Mouse (Mus musculus): ENCODE measurements around the gene Tmem135. TPM values are rescaled to one million over a fixed set of nuclear protein-coding genes. Genes with fewer than 3 reads are reported as not detected.

The Tmem135 gene
- polyA plus RNA-seq, 1 experiment from 2014 or later: 54.6 TPM

DNA sequence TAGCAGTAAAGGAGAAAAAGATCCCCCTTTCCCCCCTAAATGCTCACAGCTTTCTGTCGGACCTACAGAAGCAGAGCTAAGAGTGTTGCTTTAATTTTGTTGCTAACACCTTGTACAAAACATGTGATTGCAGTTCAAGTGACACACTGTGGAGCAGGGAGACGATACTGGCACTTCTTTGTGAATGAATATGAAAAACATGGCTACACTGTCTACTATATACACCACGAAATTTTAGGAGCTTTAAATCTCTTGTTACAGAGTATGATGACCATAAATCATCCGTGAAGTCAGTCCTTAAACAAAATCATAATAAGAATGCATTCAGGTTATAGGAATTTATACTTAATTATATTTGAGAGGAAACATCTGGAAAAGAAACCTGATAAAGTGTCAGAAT, 247.4 kb downstream of the Tmem135 start:
- Histone ChIP-seq H3K27ac (ENCODE audit: low read length) (no peak overlapping the region), H3K27me3 (replicated peaks; ENCODE audit: control insufficient read depth, insufficient read depth, low read length) (no peaks in the 10 kb centered on the region), H3K4me1 (ENCODE audit: control insufficient read depth, insufficient read depth, low read length) (no peaks in the 10 kb centered on the region), H3K9ac (ENCODE audit: low read depth, low read length) (no peak overlapping the region), H3K9me3 (ENCODE audit: control insufficient read depth, low read length) (no peaks in the 10 kb centered on the region), H3K4me3 (ENCODE audit: low read length) (no peak overlapping the region), H3K36me3 (ENCODE audit: control insufficient read depth, insufficient read depth, low read length) (no peaks in the 10 kb centered on the region), H3K4me2 (ENCODE audit: low read depth, low read length) (no peak overlapping the region)
- ATAC-seq: no peak
- 72% methylated on average over 4 of the region's 4 CpGs for WGBS

DNA sequence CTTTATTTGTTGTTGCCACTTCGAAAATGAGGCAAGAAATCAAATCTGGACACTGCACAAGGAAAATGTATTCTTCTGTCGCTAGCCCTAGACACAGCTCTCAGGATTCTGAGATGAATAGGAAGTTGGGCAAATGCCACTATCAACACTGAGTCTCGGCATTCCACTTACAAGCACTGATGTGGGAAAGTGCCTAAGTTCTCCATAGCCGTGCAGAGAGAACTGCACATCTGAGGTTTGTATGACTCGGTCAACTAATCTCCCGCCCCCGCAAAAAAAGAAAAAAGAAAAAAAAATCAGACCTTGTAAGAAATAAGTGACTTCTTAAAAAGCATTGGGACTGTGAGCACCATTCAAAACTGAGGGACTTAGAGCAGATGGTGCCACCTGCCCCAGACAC, 248.3 kb downstream of the Tmem135 start:
- Histone ChIP-seq H3K36me3 (ENCODE audit: control insufficient read depth, insufficient read depth, low read length) (no peaks in the 10 kb centered on the region), H3K4me3 (ENCODE audit: low read length) (no peak overlapping the region), H3K4me1 (ENCODE audit: control insufficient read depth, insufficient read depth, low read length) (no peaks in the 10 kb centered on the region), H3K9me3 (ENCODE audit: control insufficient read depth, low read length) (no peaks in the 10 kb centered on the region), H3K9ac (ENCODE audit: low read depth, low read length) (no peak overlapping the region), H3K4me2 (ENCODE audit: low read depth, low read length) (no peak overlapping the region), H3K27ac (ENCODE audit: low read length) (no peak overlapping the region), H3K27me3 (replicated peaks; ENCODE audit: control insufficient read depth, insufficient read depth, low read length) (no peaks in the 10 kb centered on the region)
- WGBS: 66% methylated on average over 7 of the region's 7 CpGs
- ATAC-seq: no peak

DNA sequence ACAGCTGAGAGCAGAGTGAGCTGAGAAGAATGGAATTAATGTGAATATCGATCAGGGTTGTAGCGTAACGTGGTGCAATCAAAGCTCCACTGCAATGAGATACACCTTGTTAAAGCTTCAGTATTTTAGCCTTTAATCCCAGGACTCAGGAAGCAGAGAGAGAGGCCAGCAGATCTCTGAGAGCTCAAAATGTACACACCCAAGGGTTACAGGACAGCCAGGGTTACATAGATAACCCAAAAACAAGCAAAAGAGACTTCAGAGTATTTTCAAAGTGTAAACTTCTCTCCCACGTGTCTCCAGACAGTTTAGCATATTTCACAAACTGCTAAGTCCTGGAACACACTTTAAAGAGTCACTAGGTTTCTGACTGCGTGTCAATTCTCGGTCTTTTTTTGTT, 248.8 kb downstream of the Tmem135 start:
- no peak overlapping the region for H3K4me2 ChIP-seq (ENCODE audit: low read depth, low read length)
- WGBS: 77% methylated on average over 6 of the region's 6 CpGs
- H3K4me1 ChIP-seq (ENCODE audit: control insufficient read depth, insufficient read depth, low read length): no peaks in the 10 kb centered on the region
- H3K9me3 ChIP-seq (ENCODE audit: control insufficient read depth, low read length): no peaks in the 10 kb centered on the region
- no peak overlapping the region for H3K9ac ChIP-seq (ENCODE audit: low read depth, low read length)
- ATAC-seq: no peak
- no peak overlapping the region for H3K4me3 ChIP-seq (ENCODE audit: low read length)
- no peak overlapping the region for H3K27ac ChIP-seq (ENCODE audit: low read length)
- no peaks in the 10 kb centered on the region for H3K27me3 ChIP-seq (replicated peaks; ENCODE audit: control insufficient read depth, insufficient read depth, low read length)
- no peaks in the 10 kb centered on the region for H3K36me3 ChIP-seq (ENCODE audit: control insufficient read depth, insufficient read depth, low read length)

DNA sequence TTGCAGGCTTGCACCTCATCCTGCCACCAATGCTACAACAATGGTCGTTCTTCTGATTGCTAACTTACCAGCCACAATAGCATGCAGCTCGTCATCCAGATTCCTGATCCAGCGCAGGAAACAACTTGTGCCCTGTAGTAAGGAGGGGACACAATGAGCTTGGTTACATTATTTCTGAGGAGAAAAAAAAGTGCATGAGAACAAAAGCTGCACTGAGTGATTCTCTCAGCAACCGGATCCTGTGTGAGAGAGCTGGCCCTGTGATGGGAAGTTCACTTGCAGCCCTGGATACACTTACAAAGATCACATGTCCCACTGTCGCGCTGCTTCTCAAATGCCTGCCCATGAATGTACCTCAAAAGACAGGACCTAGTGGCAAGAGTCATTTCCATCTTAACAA, 252.7 kb downstream of the Tmem135 start:
- Histone ChIP-seq H3K36me3 (ENCODE audit: control insufficient read depth, insufficient read depth, low read length) (no peaks in the 10 kb centered on the region), H3K4me3 (ENCODE audit: low read length) (no peak overlapping the region), H3K27me3 (replicated peaks; ENCODE audit: control insufficient read depth, insufficient read depth, low read length) (no peaks in the 10 kb centered on the region), H3K4me2 (ENCODE audit: low read depth, low read length) (no peak overlapping the region), H3K4me1 (ENCODE audit: control insufficient read depth, insufficient read depth, low read length) (no peaks in the 10 kb centered on the region), H3K27ac (ENCODE audit: low read length) (no peak overlapping the region), H3K9ac (ENCODE audit: low read depth, low read length) (no peak overlapping the region), H3K9me3 (ENCODE audit: control insufficient read depth, low read length) (no peaks in the 10 kb centered on the region)
- 75% methylated on average over 6 of the region's 6 CpGs for WGBS
- 0 out of 2 replicates have a peak, but pooled peaks have one; percentile 26 for ATAC-seq

DNA sequence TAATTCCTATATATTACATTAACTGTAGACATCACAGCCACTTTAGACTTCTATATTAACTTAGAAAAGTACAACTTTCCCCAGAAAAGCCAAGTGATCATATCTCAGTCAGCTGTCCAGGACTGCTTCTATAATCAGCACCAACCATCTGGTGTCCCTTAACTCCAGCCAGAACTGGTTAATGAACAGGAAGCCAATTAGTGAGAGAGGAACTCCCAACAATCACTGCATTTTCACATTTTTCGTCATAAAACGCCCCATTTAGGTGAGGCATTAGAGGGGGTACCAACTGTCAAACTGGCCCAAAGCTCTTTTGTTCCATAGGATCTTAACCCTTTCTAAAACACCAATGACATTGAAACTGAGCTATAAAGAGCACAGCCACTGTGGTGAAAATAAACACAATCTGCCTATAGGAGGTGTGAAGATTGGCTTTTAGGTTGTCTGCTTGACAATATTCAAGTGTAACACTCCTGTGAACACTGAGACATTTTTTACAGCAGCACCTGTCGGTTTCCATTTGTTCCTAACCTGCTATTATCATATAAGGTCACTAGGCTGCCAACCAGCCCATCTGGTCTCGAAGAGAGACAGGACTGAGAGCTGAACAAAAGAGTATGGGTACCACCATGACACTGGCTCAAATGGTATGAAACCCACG, 263.3 kb downstream of the Tmem135 start:
- Histone ChIP-seq H3K9ac (ENCODE audit: low read depth, low read length) (no peak overlapping the region), H3K4me3 (ENCODE audit: low read length) (no peak overlapping the region), H3K36me3 (ENCODE audit: control insufficient read depth, insufficient read depth, low read length) (peaks cover 4% of the 10 kb centered on the region; the same call in 1 of the 2 replicates), H3K27ac (ENCODE audit: low read length) (no peak overlapping the region), H3K4me2 (ENCODE audit: low read depth, low read length) (no peak overlapping the region), H3K4me1 (ENCODE audit: control insufficient read depth, insufficient read depth, low read length) (no peaks in the 10 kb centered on the region), H3K27me3 (replicated peaks; ENCODE audit: control insufficient read depth, insufficient read depth, low read length) (no peaks in the 10 kb centered on the region), H3K9me3 (ENCODE audit: control insufficient read depth, low read length) (no peaks in the 10 kb centered on the region)
- ATAC-seq: no peak
- WGBS: 80% methylated on average over 5 of the region's 5 CpGs

DNA sequence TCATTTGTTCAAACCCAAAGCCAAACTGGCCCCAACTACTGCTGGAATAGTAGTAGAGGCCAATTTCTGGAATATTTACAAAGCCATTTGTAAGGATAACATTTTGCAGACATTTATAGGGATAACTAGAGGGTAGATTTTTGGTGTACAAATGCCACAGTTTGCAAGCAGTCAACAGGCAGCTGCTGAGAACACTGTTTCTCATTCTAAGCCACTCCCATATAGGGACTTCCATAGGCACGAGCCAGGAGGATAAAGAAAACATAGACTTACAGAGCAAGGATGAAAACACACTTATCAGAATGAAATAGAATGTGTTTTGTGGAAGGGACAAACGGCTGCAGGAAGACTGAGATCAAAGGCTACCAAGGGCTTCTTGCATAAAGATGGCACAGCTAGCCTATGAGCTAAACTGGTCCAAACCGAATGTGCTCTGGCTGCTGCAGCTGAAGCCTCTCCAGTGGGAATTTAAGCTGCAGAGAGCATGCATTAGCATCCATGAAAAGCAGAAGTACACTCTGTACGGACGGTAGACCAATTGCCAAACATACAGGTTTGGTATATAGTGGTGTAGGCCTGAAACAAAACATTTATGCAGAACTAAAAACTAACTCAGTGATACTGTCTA, 269.0 kb downstream of the Tmem135 start:
- no peak for ATAC-seq
- Histone ChIP-seq H3K36me3 (ENCODE audit: control insufficient read depth, insufficient read depth, low read length) (no peaks in the 10 kb centered on the region), H3K9me3 (ENCODE audit: control insufficient read depth, low read length) (no peaks in the 10 kb centered on the region), H3K4me1 (ENCODE audit: control insufficient read depth, insufficient read depth, low read length) (no peaks in the 10 kb centered on the region), H3K4me3 (ENCODE audit: low read length) (no peak overlapping the region), H3K27ac (ENCODE audit: low read length) (no peak overlapping the region), H3K27me3 (replicated peaks; ENCODE audit: control insufficient read depth, insufficient read depth, low read length) (no peaks in the 10 kb centered on the region), H3K4me2 (ENCODE audit: low read depth, low read length) (no peak overlapping the region), H3K9ac (ENCODE audit: low read depth, low read length) (no peak overlapping the region)
- 76% methylated on average over 5 of the region's 5 CpGs for WGBS

DNA sequence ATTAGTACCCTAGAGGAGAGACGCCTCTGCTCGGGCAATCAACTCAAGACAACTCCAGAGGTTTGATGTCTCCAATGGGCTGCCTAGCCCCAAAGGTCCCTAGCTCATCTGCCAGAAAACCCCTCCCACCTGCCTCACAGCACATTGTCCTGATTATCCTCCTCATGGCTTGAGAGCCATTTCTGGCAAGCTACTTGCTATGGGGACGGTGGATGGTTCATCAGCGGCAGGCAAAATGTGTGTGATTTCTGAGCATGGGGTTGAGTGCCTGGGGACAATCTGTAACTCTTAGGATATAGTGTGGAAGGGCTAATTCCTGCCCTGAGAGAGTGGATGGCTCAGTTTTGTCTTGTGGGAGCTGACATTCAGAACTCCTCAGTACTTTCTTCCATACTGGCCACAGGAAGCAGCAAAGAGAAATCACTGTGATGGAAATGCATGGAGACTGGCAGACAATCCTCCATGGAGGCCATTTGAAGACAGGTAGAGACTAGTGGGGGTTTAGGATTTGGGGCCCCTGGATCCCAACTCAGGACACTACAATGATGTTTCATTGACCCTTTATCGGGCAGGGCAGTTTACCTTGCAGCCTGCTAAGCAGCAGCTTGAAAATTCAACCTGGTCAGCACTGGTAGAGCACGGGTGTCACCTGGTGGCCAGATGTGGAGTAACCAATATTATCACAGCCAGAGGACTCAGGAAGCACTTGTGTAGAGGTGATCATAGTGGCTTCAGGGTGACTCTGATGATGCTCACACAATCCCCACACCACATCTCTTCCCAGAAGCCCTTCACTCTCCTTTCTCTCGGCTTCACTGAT, 277.7 kb downstream of the Tmem135 start:
- peak; percentile 58 for ATAC-seq
- no peaks in the 10 kb centered on the region for H3K4me1 ChIP-seq (ENCODE audit: control insufficient read depth, insufficient read depth, low read length)
- no peak overlapping the region for H3K4me2 ChIP-seq (ENCODE audit: low read depth, low read length)
- no peak overlapping the region for H3K4me3 ChIP-seq (ENCODE audit: low read length)
- no peaks in the 10 kb centered on the region for H3K36me3 ChIP-seq (ENCODE audit: control insufficient read depth, insufficient read depth, low read length)
- H3K9me3 ChIP-seq (ENCODE audit: control insufficient read depth, low read length): no peaks in the 10 kb centered on the region
- H3K27me3 ChIP-seq (replicated peaks; ENCODE audit: control insufficient read depth, insufficient read depth, low read length): no peaks in the 10 kb centered on the region
- 55% methylated on average over 7 of the region's 7 CpGs for WGBS
- H3K9ac ChIP-seq (ENCODE audit: low read depth, low read length): no peak overlapping the region
- H3K27ac ChIP-seq (ENCODE audit: low read length): no peak overlapping the region

DNA sequence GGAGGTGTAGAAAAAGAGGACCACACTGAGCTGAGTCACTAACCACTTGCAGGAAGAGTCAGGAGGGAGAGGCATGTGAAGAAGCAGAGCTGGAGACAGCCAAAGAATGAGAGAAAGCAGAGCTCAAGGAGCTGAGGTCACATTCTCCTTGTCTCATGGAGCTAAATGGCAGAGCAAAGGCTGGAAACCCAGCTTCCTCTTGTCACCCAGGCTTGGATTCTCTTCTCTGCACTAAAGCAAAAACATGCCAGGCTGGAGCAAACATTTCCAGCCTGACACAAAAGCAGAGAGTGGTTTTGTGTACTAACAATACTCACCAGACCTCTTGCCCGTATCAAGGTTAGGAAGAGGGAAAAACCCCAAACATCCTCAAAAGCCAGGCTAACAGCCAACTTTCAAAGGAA, 287.8 kb downstream of the Tmem135 start:
- Histone ChIP-seq H3K27me3 (replicated peaks; ENCODE audit: control insufficient read depth, insufficient read depth, low read length) (no peaks in the 10 kb centered on the region), H3K9me3 (ENCODE audit: control insufficient read depth, low read length) (no peaks in the 10 kb centered on the region), H3K9ac (ENCODE audit: low read depth, low read length) (no peak overlapping the region), H3K4me1 (ENCODE audit: control insufficient read depth, insufficient read depth, low read length) (no peaks in the 10 kb centered on the region), H3K36me3 (ENCODE audit: control insufficient read depth, insufficient read depth, low read length) (no peaks in the 10 kb centered on the region), H3K4me3 (ENCODE audit: low read length) (no peak overlapping the region), H3K27ac (ENCODE audit: low read length) (peak overlapping the region; percentile 67; the same call in 1 of the 2 replicates), H3K4me2 (ENCODE audit: low read depth, low read length) (no peak overlapping the region)
- no peak for ATAC-seq
- 44% methylated on average over 1 of the region's 1 CpGs for WGBS

DNA sequence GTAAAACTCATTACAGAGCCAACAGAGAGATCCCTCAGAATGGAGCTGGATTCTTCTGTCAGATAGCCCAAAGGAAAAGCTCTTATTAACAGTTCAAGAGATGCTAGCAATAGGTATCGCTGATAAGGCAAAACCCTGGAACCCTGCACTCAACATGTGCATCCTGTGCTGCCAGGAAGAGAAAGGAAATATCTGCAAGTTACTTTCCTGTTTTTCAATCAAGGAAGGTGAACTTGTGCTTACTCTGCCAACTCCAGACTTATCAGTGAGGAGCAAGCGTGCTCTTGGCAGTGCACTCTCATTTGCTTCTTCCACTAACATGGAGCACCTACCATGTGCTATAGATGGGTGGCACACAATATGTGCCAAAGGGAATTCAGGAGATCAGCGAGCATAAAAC, 288.4 kb downstream of the Tmem135 start:
- Histone ChIP-seq H3K4me3 (ENCODE audit: low read length) (no peak overlapping the region), H3K27ac (ENCODE audit: low read length) (0 out of 2 replicates have a peak overlapping the region, but pooled peaks have one; percentile 67), H3K27me3 (replicated peaks; ENCODE audit: control insufficient read depth, insufficient read depth, low read length) (no peaks in the 10 kb centered on the region), H3K36me3 (ENCODE audit: control insufficient read depth, insufficient read depth, low read length) (no peaks in the 10 kb centered on the region), H3K9ac (ENCODE audit: low read depth, low read length) (no peak overlapping the region), H3K4me2 (ENCODE audit: low read depth, low read length) (no peak overlapping the region), H3K9me3 (ENCODE audit: control insufficient read depth, low read length) (no peaks in the 10 kb centered on the region), H3K4me1 (ENCODE audit: control insufficient read depth, insufficient read depth, low read length) (no peaks in the 10 kb centered on the region)
- no peak for ATAC-seq
- 81% methylated on average over 3 of the region's 3 CpGs for WGBS

Measured in intestine, embryonic 16.5 days (tissue).